Mouse (Mus musculus): Measurements from ENCODE around the gene Gm9903. TPM values are rescaled to one million over a fixed set of nuclear protein-coding genes. Genes with fewer than 3 reads are reported as not detected.

Gene Gm9903
- total RNA-seq, 2 experiments from 2014 or later, result 0.62 to 1.0 TPM

Other genes starting within 250 kb of the Gm9903 start
- not detected for gene Nkx1-1, start 195.9 kb upstream of the Gm9903 start, total RNA-seq (2021)
- gene Fam53a, start 290 bp upstream of the Gm9903 start, total RNA-seq (2021), result 10 to 100 TPM; 52.5 to 57.0 TPM
- gene Slbp, start 22.6 kb downstream of the Gm9903 start, total RNA-seq (2021), result 10 to 100 TPM; 11.8 to 13.0 TPM
- 1 to 10 TPM; 6.4 to 6.8 TPM for gene Tacc3, start 28.2 kb downstream of the Gm9903 start, total RNA-seq (2021)
- gene Tmem129, start 28.5 kb downstream of the Gm9903 start, total RNA-seq (2021), result 10 to 100 TPM; 10.5 to 10.9 TPM
- 1 to 10 TPM; 1.9 to 3.1 TPM for gene Fgfr3, start 91.7 kb downstream of the Gm9903 start, total RNA-seq (2021)
- gene Letm1, start 152.9 kb downstream of the Gm9903 start, total RNA-seq (2021), result 10 to 100 TPM; 79.0 to 88.6 TPM
- gene Nsd2, start 190.8 kb downstream of the Gm9903 start, total RNA-seq (2021), result 10 to 100 TPM; 16.2 to 18.3 TPM